Mouse (Mus musculus) kidney, postnatal 0 days (tissue): Measurements from ENCODE around the gene Med24. TPM values are rescaled to one million over a fixed set of nuclear protein-coding genes. Genes with fewer than 3 reads are reported as not detected.

Experiments
- ATAC-seq: fragments of 200-750 bp; cut with Nextera tagmentation; replicated peaks from 2 replicates; pipeline ENCODE4 v1.8.0; 2017; ENCODE audit warnings: low read depth, moderate number of reproducible peaks, moderate TSS enrichment, moderate library complexity; ENCODE audit not compliant: low FRiP score
- DNase-seq: peaks from one replicate; pipeline ENCODE4 v3.0.0-alpha.2; 2016; ENCODE audit warnings: low spot score
- H3K27ac ChIP-seq: fragments of 300-500 bp; sonication (generic); 2 replicates; pipeline ENCODE4 v1.5.1; 2014; ENCODE audit warnings: mild to moderate bottlenecking
- H3K27me3 ChIP-seq: fragments of 300-500 bp; sonication (generic); 2 replicates; pipeline ENCODE4 v1.6.1; 2014; ENCODE audit warnings: low read length, mixed read lengths; ENCODE audit not compliant: insufficient read depth
- H3K36me3 ChIP-seq: fragments of 300-500 bp; sonication (generic); 2 replicates; pipeline ENCODE4 v1.6.1; 2014; ENCODE audit warnings: low read length, mixed read lengths; ENCODE audit not compliant: insufficient read depth
- H3K4me1 ChIP-seq: fragments of 300-500 bp; sonication (generic); replicated peaks from 2 replicates; pipeline ENCODE4 v1.6.1; 2014; ENCODE audit warnings: antibody characterized with exemption, low read length, mixed read lengths; ENCODE audit not compliant: insufficient read depth
- H3K4me2 ChIP-seq: fragments of 300-500 bp; sonication (generic); 2 replicates; pipeline ENCODE4 v1.6.1; 2014; ENCODE audit warnings: mild to moderate bottlenecking, low read length, moderate library complexity, mixed read lengths
- H3K4me3 ChIP-seq: fragments of 300-500 bp; sonication (generic); replicated peaks from 2 replicates; pipeline ENCODE4 v1.5.1; 2014; ENCODE audit warnings: low read depth, low read length
- H3K9ac ChIP-seq: fragments of 300-500 bp; sonication (generic); 2 replicates; pipeline ENCODE4 v1.6.1; 2014; ENCODE audit warnings: low read depth, low read length
- H3K9me3 ChIP-seq: fragments of 300-500 bp; sonication (generic); replicated peaks from 2 replicates; pipeline ENCODE4 v1.6.1; 2016; ENCODE audit warnings: low read length, inconsistent platforms, mixed read lengths
- CTCF ChIP-seq: IDR thresholded peaks from 2 replicates; pipeline ENCODE4 v1.5.1; 2016; ENCODE audit warnings: antibody characterized with exemption, low read depth, mild to moderate bottlenecking, moderate library complexity
- WGBS: fragments of 180-500 bp; shearing (Covaris S2); extraction: QIAGEN DNeasy Blood & Tissue Kit; methylation state at CpG from one replicate; pipeline ENCODE4 v1.1.7; 2014; 5-methylcytosine and 5-hydroxymethylcytosine counted together
- polyA plus RNA-seq: library from polyadenylated mRNA; unstranded; fragments of >200 nt; fragmentation: Nextera tagmentation; extraction: Ambion mirVana; gene quantifications from 2 replicates; pipeline ENCODE4 v1.2.1, GENCODE M21; 2015

Med24 gene
- polyA plus RNA-seq, 1 experiment from 2014 or later, result 38.3 TPM

- 0 out of 2 replicates have a peak overlapping the region, but pooled peaks have one; percentile 31 for H3K9ac ChIP-seq
- 17% methylated on average over 26 of the region's 26 CpGs for WGBS
- 0 out of 2 replicates have a peak, but pooled peaks cover 31% of the 10 kb centered on the region for H3K36me3 ChIP-seq
- ATAC-seq (peak; percentile 57), DNase-seq (peak; percentile 86)
- H3K4me2 ChIP-seq, result peak overlapping the region; percentile 8; the same call in 1 of the 2 replicates
- peak overlapping the region; percentile 85 for H3K27ac ChIP-seq
- H3K9me3 ChIP-seq, result no peaks in the 10 kb centered on the region
- no peak for TF ChIP-seq CTCF
- peaks cover 53% of the 10 kb centered on the region for H3K4me1 ChIP-seq
- no peak overlapping the region for H3K4me3 ChIP-seq
- H3K27me3 ChIP-seq, result no peaks in the 10 kb centered on the region
These were observed 20.1 kb downstream of the Med24 start for GRCm38 (mm10) chr11:98709001-98709741.

- ATAC-seq (no peak), DNase-seq (peak; percentile 77)
- Histone ChIP-seq H3K4me3 (no peak overlapping the region), H3K27me3 (no peaks in the 10 kb centered on the region), H3K4me1 (peaks cover 51% of the 10 kb centered on the region), H3K4me2 (peak overlapping the region; percentile 8), H3K27ac (peak overlapping the region; percentile 85), H3K9me3 (no peaks in the 10 kb centered on the region), H3K36me3 (0 out of 2 replicates have a peak, but pooled peaks cover 28% of the 10 kb centered on the region), H3K9ac (peak overlapping the region; percentile 23; the same call in 1 of the 2 replicates)
- no peak for TF ChIP-seq CTCF
- 46% methylated on average over 19 of the region's 19 CpGs for WGBS
These were observed 20.8 kb downstream of the Med24 start for GRCm38 (mm10) chr11:98708282-98708956.

- peak overlapping the region; percentile 85 for H3K27ac ChIP-seq
- H3K4me1 ChIP-seq, result peaks cover 51% of the 10 kb centered on the region
- H3K36me3 ChIP-seq, result 0 out of 2 replicates have a peak, but pooled peaks cover 22% of the 10 kb centered on the region
- H3K4me2 ChIP-seq, result peak overlapping the region; percentile 8
- DNase-seq (peak; percentile 82), ATAC-seq (0 out of 2 replicates have a peak, but pooled peaks have one; percentile 20)
- no peaks in the 10 kb centered on the region for H3K27me3 ChIP-seq
- no peaks in the 10 kb centered on the region for H3K9me3 ChIP-seq
- H3K9ac ChIP-seq, result peak overlapping the region; percentile 23; the same call in 1 of the 2 replicates
- TF ChIP-seq CTCF, result no peak
- WGBS, result 45% methylated on average over 22 of the region's 22 CpGs
- H3K4me3 ChIP-seq, result no peak overlapping the region
These were observed 21.6 kb downstream of the Med24 start for GRCm38 (mm10) chr11:98707401-98708281.

- no peaks in the 10 kb centered on the region for H3K9me3 ChIP-seq
- peak overlapping the region; percentile 70 for H3K27ac ChIP-seq
- peak; percentile 37; the same call in 1 of the 2 replicates for TF ChIP-seq CTCF
- no peak overlapping the region for H3K4me3 ChIP-seq
- 0 out of 2 replicates have a peak, but pooled peaks cover 13% of the 10 kb centered on the region for H3K36me3 ChIP-seq
- 48% methylated on average over 10 of the region's 10 CpGs for WGBS
- 0 out of 2 replicates have a peak overlapping the region, but pooled peaks have one; percentile 5 for H3K4me2 ChIP-seq
- peak; percentile 62 for DNase-seq
- no peak for ATAC-seq
- no peak overlapping the region for H3K9ac ChIP-seq
- H3K27me3 ChIP-seq, result no peaks in the 10 kb centered on the region
- H3K4me1 ChIP-seq, result peaks cover 42% of the 10 kb centered on the region
These were observed 24.2 kb downstream of the Med24 start for GRCm38 (mm10) chr11:98705021-98705420.

- no peak for ATAC-seq
- no peak for DNase-seq
- peaks cover 16% of the 10 kb centered on the region for H3K4me1 ChIP-seq
- H3K9me3 ChIP-seq, result no peaks in the 10 kb centered on the region
- WGBS, result 64% methylated on average over 5 of the region's 5 CpGs
- H3K27me3 ChIP-seq, result no peaks in the 10 kb centered on the region
- TF ChIP-seq CTCF, result no peak
- H3K4me3 ChIP-seq, result no peak overlapping the region
- H3K36me3 ChIP-seq, result 0 out of 2 replicates have a peak, but pooled peaks cover 13% of the 10 kb centered on the region
- no peak overlapping the region for H3K9ac ChIP-seq
- H3K27ac ChIP-seq, result no peak overlapping the region
- no peak overlapping the region for H3K4me2 ChIP-seq
These were observed 26.9 kb downstream of the Med24 start for GRCm38 (mm10) chr11:98702323-98702722.
